Mouse (Mus musculus) embryo, embryonic 11.5 days (tissue): ENCODE data around the gene 4930507D05Rik.
A peak's percentile ranks its signal among the peaks of the same experiment; 100 is the strongest.
"Not testable (repeated sequence)": the region's sequence is repeated elsewhere in the genome, so short reads cannot be mapped to it uniquely, and the experiment has no call there.

Experiments
- DNase-seq: peaks from one replicate; pipeline ENCODE4 v3.0.0-alpha.2; 2012; ENCODE audit warnings: low read depth, low spot score

Gene 4930507D05Rik

DNA sequence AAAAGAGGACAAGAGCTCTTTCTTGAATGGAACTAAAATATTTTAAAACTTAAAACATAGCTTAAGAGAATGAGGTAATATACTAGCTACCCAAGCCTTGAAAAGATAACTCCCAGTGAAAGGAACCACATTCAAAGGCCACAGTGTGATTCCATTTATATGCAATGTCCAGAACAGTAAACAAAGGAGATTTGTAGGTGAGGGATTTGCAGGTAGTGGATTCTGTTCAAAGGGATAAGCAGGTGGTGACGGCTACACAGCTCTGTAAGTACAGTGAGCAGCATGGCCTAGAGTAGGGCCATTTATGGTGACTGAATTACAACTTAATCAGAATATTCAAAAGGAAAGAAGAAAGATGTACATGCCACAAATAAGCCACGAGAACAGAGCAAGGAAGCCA is 27.7 kb downstream of the 4930507D05Rik start:
- no peak for DNase-seq

DNA sequence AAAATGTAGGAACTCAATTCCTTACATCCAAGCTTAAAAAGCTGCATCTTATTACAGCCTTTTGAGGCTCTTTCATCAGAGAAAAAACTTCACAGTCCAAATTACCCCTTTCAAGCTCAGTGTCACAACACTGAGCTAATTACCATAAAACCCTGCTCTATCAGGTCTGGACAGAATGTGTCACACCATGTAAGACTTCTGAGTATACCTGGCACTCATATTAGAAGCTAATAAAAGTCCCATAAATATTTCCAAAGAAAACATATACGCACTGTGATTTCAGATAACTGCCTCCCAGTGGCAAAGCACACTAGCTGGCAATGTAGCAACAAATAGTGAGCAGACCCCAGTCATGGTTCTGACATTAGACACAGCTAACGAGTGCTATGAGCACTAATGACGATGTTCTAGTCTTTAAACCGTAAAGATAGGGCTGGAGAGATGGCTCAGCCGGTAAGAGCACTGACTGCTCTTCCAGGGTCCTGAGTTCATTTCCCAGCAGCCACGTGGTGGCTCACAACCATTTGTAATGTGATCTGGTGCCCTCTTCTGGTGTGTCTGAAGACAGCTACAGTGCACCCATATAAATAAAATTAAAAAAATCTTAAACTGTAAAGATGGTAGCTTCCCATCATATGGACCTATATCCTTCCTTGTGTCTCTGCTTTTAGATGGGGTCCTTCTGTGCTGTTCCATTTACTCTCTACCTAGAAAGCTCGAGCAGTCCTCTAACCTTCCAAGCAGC is 32.0 kb downstream of the 4930507D05Rik start:
- DNase-seq: no peak

DNA sequence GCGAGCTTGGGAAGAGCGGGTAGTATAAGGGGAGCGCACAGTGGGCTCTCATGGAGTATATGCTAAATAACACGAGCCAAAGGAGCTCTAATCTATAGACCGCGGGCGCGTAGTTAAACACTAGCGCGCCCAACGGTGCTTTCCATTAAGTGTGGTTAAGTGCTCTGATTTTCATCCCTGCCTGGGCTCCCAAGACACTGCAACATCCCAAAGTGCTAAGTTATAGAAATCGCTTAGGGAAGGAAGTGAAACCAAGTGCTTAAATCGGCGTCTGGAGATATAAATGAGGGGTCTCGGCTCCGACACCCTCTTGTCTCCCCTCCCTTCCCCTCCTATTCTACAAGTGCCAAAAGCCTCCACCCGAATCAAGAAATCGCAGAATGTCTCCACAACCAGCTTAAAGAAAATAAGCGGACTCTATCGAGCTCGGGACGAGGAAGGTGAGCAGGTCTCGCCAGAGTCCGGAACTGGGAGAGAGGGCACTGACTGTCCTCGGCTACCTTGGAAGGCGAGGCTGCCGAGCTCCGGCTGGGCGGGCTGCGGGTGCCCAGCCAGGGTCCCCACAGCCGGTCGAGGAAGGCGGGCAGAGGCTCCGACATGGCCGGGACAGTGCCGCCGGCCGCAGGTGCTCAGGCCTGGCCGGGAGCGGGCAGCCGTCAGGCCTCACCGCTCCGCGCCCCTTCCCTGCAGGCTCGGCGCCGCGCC is 36.7 kb downstream of the 4930507D05Rik start:
- DNase-seq: peak; percentile 26

DNA sequence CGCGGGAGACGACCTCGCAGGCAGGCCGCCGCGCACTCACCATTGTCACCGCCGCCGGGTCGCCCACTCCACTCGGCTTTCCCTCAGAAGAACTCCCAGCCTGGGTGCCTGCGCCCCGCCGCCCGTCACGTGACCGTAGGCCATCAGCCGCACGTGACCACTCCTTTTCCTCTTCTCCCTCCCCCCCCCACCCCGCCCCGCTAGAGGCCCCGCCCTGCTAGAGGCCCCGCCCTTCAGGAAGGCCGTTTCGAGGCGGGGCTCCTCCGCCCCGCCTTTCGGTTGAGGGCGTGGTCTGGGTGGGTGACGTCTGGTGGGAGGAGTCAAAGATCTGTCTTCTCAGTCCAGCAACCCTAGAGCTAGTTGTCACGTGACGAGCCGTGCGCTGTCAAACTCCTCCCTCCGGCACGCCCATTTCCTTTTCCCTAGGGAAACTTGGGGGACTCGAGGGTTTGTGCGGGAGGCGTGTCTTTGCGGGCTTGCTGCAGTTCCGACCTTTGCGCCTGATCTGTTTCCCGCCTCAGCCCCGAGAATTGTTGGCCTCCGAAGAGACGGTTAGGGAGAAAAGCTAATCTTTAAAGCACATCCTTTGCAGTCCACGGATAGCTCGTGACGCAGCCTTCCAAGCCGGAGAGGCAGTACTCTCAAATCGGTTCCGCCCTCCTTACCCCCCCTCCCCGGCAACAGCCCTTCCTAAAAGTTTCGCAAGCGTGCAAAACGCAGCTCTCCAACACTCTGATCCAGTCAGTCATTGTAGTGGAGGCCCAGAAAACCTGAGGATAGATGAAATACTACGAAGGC is 37.5 kb downstream of the 4930507D05Rik start, which contains the start of gene Vps26a:
Vps26a (minus strand) TSS at position 188 of the 798 bp plus-strand sequence.
- DNase-seq: peak; percentile 99

DNA sequence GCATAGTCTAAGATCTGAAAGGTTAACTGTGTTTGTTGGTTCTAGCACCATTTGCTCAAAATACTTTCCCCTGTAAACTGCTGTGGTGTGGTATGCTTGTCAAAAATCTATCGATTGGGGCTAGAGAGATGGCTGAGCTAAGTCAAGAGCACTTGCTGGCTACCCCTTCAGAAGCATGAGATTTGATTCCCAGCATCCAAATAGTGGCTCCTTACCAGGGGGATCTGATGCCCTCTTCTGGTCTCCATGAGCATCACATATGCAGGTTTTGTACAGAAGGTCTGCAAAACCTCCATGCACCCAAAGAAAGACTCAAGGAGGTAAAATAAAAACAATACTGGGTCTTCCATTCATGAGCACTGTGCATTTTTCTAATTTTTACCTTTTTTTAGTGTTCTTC is 39.0 kb downstream of the 4930507D05Rik start:
- peak; percentile 41 for DNase-seq

DNA sequence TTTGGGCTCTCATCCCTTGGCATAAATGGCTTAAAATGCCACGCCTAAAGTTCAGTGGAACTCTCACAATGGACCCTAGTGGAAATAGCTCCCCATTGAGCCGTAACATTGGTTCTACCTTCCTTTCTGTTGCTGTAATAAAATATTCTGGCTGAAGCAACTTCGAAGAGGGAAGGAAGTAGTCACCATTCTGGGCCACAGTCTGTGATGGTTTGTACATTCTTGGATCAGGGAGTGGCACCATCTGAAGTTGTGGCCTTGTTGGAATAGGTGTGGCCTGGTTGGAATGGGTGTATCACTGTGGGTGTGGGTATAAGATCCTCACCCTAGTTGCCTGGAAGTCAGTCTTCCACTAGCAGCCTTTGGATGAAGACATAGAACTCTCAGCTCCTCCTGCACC is 42.4 kb downstream of the 4930507D05Rik start:
- DNase-seq: not testable (repeated sequence)

DNA sequence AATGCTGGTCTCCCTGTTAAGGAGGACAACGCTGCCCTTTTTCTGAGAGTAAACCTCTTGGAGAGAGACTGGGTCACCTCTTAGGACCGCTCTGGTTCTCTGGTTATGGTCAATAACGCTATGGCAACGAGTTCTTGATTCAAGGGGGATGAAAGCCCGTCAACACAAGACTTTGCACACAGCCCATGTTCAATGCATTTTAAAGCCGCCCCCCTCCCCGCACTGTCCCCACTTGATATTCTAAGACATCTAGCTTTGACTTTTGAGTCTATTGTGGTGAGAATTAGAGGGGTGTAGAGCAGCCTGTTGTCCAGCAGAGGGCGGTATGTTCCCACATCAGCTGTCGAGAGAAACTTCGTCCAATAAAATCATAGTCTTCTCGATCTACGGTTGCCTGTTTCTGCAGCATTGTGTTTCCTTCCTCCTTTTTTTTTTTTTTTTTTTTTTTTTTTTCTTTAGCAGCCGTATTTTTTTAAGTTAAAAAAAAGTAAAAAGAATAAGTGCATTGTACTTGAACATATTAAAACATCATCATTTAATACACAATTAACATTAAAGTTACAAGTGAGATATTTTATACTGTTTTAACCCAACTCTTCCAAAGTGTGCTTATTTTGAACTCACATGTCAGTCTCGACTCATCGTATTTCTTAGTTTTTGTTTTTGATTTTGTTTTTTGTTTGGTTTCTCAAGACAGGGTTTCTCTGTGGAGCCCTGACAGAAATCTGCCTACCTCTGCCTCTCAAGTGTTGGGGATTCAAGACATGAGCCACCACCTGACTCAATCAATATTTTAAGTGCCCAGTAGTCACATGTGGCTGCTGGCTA is 51.0 kb downstream of the 4930507D05Rik start:
- DNase-seq: peak; percentile 73
